Mouse (Mus musculus): ENCODE results near the gene Dapk2. TPM values are rescaled to one million over a fixed set of nuclear protein-coding genes. Genes with fewer than 3 reads are reported as not detected.
"Not testable (repeated sequence)": the region's sequence is repeated elsewhere in the genome, so short reads cannot be mapped to it uniquely, and the experiment has no call there.

Gene Dapk2
- total RNA-seq, 2 experiments from 2014 or later = 2.4 to 3.6 TPM

DNA sequence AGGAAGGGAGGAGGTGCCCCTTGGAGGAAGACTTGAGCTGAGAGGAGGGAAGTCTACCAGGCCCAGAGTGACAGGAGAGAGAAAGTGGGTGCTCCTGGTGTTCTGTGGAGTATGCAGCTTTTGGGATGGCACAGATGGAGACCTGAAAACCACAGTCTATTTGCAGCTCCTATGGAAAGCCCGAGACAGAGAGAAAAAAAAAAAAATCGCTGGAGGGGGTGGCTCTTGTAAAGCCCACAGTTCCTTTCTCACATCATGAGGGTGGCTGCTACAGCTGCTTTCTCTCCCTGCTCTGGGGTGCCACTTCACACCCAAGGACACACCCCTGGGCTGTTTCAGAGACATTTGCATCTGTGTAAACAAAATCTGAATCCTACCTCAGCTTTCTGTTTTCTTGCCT is 107.6 kb downstream of the Dapk2 start:
- intact Hi-C loops (cut with DNase I) = loop anchor here (1.0 kb wide), 1 partner anchor 40 kb away; no protein-coding TSS in a partner anchor
- peak; percentile 56 to 66 for DNase-seq (ENCODE audit: low spot score in 2 of 2)

DNA sequence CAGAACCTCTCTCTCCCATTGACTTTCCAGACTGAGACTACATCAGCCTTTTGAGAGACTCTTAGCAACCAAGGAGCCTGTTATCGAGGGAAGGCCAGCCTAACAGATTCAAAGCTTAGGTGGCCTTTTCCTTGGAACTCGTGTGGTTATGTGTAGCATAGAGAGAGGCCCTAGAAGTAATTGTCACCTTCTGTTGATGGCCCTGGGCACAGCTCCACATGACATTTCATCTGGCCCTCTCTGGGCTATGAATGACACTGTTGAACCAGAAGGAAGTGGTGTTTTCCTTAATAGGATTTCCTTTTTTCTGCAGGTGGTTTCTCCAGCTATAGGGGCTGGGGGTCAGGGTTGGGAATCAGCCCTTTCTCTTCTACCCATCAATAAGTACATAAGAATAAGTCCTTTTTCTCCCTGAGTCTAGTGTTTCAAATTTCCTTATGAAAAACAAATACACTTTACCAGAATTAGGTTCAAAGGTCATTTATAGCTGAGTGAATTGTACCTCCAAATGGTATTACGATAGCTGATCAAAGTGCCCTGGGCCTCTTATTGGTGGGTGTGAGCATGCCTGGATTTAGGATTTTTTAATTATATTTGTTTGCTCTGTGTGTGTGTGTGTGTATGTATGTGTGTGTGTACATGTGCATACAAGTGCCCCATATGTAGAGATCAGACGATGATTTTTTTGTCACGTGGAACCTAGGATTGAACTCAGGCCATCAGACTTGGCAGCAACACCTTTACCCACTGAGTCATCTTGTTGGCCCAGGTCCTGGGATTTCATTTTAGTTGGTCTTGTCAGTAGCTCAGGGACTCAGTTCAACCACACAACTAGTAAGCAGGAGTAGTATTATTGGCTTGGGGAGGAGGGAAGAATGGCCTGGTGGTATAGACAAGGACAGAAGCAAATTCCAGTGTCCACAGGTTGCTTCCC is 108.5 kb downstream of the Dapk2 start:
- intact Hi-C loops (cut with DNase I) = no loop called here
- DNase-seq (ENCODE audit: low spot score in 2 of 2) = no peak

DNA sequence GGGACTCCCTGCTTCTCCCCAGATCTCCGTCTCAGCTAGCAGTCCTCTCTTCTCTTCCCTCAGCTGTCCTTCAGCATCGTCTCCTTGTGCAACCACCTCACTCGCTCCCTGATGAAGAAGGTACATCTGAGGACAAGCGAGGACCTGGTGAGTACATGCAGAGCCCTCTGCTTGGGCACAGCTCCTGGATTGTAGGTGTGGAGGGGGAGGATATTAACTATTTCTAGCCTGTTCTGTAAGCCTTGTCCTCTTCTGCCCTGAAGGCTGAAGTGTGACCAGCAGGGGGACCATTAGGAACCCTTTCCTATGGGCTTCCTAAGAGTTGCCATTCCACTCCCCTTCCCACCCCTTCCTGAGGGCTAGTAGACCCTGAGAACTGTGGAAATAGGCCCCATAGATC is 110.8 kb downstream of the Dapk2 start:
- intact Hi-C loops (cut with DNase I) = no loop called here
- peak in 1 of 2 experiments; percentile 23 for DNase-seq (ENCODE audit: low spot score in 2 of 2)

DNA sequence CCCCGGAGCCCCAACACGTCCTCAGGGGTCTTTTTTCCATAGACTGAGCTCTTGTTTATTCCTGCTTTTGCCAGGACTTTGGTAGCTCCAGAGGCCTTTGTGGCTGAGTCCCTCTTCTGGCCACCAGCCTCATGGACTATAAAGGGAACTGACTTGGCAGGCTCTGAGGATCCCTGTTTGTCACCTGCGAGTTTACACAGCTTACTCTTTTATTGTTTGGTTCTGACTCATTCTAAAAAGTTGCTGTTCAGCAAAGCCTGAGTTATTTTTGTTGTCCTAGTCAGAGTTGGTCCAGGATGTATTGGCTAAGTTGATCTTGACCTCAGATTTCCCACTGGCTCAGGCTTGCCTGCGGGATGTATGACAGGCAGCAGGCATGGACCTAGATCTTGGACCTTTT is 112.0 kb downstream of the Dapk2 start:
- DNase-seq (ENCODE audit: low spot score in 2 of 2) = peak in 1 of 2 experiments; percentile 22
- intact Hi-C loops (cut with DNase I) = no loop called here

DNA sequence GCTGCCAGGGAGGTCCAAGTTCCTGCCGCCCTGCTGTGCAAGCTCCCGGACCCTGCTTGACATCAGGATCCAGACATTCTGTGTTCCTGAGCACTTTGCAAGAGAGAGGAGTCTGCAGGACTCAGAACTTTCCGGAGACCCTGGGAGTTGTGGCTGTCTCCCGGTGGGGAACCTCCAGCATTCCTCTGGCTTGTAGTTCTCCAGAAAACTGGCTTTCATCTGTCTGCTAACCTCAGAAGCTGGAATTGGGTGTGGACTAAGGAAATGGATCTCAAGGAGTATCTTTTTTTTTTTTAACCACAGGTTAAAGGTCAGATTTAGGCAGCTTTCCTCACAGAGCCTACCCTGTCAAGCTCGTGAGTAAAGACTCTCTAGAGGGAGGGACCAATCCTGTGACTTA is 113.7 kb downstream of the Dapk2 start:
- intact Hi-C loops (cut with DNase I) = no loop called here
- no peak for DNase-seq (ENCODE audit: low spot score in 2 of 2)

DNA sequence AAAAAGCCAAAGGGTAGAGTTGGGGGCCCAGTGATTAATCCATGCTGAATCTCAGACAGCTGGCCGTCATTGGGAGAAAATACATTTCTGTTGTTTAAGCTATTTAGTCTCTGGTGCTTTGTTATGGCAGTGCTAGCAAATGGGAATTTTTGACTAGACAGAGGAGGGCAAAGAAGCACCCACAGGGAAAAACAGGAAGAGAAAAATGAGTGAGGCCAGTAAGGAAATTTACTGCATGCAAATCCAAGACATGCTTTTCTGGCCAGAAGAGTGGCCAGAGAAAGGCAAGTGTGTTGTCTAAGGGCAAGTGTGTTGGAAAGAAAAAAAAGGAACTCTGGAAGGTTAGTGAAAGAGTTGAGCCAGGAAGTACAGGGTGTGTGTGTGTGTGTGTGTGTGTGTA is 115.6 kb downstream of the Dapk2 start:
- DNase-seq (ENCODE audit: low spot score in 2 of 2) = no peak

DNA sequence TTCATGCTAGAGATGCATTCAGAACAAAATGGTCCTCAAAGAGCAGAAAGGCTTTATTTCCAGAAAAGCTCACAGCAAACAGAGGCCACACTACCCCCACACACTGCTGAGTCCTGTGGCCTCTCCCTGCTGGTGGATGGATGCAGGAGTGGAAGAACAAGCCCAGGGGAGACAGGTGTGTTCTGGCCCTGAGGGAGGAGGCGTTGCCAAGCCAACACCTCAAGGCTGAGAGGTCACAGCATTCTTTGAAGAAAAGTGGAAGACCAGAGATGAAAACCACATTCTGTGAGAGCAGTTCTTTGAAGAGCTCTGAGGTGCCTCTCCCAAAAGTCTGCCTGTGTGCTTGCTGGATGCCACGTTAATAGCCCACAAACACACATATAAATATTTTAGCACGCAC is 116.6 kb downstream of the Dapk2 start:
- intact Hi-C loops (cut with DNase I) = no loop called here
- DNase-seq (ENCODE audit: low spot score in 2 of 2) = no peak

More for the DNA sequence above, 115.6 kb downstream of the Dapk2 start:
- intact Hi-C loops (cut with DNase I) = no loop called here

DNA sequence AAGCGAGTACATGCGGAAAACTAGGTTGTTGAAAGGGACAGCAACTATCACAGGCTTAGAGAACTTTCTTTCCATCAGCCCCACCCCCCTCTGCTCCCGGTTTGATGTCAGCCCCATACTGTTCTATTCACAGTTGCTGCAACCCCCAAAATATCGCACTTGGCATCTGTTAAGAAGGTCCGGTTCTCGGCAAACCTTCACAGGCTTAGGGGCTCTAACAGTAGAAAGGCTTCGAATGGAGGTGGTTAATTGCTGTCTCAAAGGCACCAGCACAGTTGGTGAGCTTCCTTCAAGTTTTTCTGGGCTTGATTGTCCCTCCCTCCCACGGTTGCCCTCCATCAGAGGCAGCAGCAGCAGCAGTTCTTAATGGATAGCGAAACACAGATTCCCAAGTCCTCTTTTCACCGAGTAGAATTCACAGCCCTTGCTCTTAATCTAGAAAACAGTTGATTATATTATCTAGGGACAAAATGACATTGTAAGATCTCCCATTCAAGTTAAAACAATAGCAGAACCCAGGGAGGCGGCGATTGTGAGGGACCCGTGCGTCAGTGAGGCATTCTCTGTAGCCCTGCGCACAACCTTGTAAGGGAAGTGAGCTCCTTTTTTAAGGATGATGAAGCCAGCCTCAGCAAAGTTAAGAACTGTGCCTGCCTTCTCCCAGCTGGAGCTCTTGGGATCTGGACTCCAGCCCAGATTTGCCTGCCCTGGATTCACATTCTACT is 117.4 kb downstream of the Dapk2 start:
- DNase-seq (ENCODE audit: low spot score in 2 of 2) = peak; percentile 72 to 74
- intact Hi-C loops (cut with DNase I) = no loop called here

DNA sequence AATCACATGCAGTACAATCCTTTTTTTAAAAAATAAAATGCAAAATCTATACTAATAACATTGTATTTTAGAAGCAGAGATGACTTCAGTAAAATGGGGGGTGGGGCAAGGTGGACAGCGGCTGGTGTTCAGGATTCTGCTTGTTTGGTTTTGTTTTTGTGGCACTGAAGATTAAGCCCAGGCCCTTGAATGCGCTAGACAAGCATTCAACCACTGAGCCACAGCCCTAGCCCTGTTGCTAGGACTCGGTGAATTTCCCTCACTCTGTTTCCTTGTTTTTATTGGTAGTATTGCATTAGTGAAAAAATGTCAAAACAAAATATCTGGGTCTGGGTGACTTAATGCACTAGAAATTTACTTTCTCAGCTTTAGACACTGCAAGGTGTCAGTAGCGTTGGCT is 118.0 kb downstream of the Dapk2 start:
- DNase-seq (ENCODE audit: low spot score in 2 of 2) = no peak
- intact Hi-C loops (cut with DNase I) = no loop called here

DNA sequence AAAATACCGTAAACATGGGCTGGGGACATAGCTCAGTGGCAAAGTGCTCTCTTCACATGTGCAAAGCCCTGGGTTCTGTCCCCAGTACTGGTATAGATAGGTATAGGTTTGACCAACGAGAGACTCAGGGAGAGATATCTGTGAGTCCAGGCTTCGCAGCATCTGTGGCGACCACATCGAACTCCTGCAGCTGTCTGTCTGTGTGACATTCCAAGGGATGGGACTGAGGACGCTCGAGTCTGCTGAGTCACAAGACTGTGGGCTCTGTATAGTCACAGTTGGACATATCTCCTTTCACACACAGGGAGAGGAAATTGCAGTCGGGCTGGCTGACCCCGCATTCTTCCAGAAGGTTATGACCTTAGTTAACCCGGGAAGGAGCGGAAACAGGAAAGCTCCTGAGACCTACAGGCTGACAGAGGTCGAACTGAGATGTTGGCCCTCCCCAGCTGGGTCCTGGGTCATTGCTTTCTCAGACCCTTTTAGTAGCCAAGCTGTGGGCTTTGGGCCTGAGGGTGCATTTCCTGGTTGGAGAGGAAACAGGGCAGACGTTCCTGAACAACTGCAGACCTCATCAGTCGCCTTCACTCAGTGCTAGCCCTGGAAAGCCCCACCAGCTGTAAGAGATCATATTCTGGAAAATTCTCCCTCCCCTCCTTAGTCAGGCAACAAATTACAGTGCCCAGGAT is 118.8 kb downstream of the Dapk2 start:
- DNase-seq (ENCODE audit: low spot score in 2 of 2) = peak in 1 of 2 experiments; percentile 19
- intact Hi-C loops (cut with DNase I) = no loop called here

DNA sequence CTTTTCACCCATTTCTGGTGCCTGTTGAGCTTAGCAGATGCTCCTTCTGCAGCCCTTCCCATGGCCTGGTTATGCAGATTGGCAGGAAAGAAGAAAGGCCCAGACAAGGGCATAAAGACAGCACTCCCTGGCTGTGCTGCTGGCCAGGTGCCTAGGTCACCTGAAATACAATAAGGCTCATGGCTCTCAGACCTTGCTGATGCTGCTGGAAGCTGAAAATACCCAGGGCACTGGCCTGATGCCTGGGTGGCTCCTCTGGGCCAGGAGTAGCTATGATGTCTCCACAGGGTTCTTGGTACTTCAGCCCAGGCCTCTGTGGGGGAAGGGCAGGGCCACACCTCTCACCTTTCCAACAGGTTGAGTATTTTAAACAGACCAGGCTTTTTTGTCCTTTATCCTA is 121.6 kb downstream of the Dapk2 start:
- intact Hi-C loops (cut with DNase I) = loop anchor here (5.0 kb wide), 2 partner anchors 73 to 93 kb away; partner anchors contain the start of gene Herc1
- no peak for DNase-seq (ENCODE audit: low spot score in 2 of 2)

DNA sequence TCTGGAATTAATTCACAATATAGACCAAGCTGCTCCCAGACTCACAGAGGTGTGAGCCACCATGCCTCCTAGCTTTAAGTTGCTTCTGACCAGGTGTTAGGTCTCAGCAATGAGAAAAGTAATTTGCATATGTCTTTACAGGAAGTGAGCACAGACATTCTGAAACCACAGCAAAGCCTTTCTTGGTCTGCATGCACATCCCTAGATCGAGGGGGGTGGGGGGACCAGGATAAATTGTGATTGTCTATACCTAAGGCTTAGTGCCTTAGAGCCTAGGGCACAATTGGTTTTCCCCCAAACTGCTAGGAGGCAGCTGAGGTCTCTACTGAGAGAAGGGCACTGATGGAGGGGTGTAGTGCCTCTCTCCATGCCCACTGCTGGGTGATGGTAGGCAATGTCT is 122.5 kb downstream of the Dapk2 start:
- DNase-seq (ENCODE audit: low spot score in 2 of 2) = no peak
- intact Hi-C loops (cut with DNase I) = loop anchor here (5.0 kb wide), 2 partner anchors 72 to 92 kb away; partner anchors contain the start of gene Herc1

DNA sequence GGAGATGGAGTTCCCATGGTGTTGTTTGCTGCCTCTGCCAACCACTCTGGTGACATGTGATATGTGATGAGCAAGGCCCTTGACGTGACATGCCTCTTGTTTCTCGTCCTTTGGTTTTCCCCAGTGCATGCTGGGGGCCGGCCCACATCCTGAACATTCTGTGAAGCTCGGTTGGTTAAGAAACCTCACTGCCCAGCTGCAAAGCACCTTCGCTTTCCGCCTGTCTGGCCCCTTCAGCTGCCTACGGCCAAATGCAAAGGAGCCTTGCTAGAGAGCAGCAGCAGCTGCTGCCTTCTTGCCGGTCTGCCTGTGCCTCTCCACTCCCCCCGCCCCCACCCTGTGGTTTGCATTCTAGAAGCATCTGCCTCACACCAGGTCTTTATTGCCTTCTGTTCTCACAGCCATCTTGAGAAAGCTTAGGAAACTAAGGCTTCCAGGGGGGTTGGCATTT is 123.5 kb downstream of the Dapk2 start:
- intact Hi-C loops (cut with DNase I) = loop anchor here (5.0 kb wide), 2 partner anchors 71 to 91 kb away; partner anchors contain the start of gene Herc1
- DNase-seq (ENCODE audit: low spot score in 2 of 2) = no peak

DNA sequence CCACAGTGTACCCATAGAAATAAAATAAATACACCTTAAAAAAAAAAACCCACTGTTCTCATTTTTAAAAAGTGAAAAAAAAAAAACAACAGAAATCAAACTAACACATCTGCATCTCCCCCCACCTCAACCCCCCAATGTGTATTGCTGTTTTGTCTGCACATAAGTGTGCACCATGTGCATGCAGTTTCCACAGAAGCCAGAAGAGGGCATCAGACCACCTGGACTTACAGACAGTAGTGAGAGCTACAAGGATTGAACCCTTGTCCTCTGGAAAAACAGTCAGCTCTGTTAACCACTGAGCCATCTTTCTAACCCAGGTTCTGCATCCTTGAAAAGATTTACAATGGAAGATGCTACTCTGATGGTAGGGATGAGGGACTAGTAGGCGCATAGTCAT is 124.6 kb downstream of the Dapk2 start:
- intact Hi-C loops (cut with DNase I) = loop anchor here (5.0 kb wide), 2 partner anchors 70 to 90 kb away; partner anchors contain the start of gene Herc1
- no peak for DNase-seq (ENCODE audit: low spot score in 2 of 2)

DNA sequence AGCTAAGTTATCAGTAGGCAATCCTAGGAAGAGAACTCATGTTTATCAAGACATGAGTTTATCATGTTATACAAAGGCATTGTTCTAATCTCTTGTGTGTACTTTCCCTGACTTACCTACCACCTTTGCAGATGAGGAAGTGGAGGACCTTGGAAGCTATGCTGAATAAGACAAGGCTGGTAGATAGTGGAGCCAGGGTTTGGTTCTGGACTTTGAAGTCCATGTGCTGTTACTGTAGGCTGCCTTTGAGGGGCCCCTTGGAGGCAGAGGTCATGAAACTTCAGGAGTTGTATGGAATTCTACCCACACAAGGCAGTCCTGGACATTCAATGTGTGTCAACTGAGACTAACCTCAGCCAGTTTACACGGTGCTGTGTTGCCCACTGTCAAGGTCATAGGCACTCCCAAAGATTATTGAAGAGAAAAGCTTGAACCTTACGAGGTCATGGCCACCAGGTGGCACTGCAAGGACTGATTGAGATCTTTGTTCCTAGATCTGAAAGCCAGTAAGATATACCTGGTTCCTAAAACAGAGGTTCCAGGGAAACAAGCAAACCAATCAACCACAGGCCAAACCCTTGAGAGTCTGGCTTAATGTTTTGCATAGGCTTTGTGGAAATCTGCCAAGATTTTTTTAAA is 125.7 kb downstream of the Dapk2 start:
- intact Hi-C loops (cut with DNase I) = loop anchor here (5.0 kb wide), 2 partner anchors 69 to 89 kb away; partner anchors contain the start of gene Herc1
- peak; percentile 44 to 47 for DNase-seq (ENCODE audit: low spot score in 2 of 2)

DNA sequence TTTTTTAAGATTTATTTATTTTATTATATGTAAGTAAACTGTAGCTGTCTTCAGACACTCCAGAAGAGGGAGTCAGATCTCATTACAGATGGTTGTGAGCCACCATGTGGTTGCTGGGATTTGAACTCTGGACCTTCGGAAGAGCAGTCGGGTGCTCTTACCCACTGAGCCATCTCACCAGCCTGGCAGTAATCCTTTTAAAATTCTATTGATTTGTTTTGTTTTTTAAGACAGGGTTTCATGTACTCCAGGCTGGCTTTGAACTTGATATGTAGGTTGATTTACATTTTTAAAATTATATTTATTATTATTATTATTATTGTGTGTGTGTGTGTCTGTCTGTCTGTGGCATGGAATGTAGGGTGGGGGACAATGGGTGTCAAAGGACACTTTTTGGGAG is 127.2 kb downstream of the Dapk2 start:
- intact Hi-C loops (cut with DNase I); DNase-seq (ENCODE audit: low spot score in 2 of 2): not testable (repeated sequence)

DNA sequence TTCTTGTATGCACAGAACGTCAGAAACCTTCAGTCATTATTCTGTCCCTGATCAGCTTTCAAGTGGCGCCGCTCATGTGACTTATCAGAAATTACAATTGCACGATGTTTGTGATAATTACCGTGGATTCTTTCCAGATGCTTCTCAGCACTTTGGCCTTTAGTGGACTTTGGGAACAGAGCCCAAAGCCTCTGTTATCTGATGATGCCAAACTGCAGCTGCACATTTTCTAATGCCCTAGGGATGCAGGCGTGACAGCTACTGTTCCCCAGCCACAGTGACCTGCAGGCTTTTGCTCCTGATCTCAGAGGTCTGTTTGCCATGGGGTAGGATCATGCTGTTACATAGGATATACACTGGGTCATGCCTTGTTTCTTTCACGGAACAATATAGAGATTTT is 127.9 kb downstream of the Dapk2 start:
- DNase-seq (ENCODE audit: low spot score in 2 of 2) = no peak
- intact Hi-C loops (cut with DNase I) = no loop called here

DNA sequence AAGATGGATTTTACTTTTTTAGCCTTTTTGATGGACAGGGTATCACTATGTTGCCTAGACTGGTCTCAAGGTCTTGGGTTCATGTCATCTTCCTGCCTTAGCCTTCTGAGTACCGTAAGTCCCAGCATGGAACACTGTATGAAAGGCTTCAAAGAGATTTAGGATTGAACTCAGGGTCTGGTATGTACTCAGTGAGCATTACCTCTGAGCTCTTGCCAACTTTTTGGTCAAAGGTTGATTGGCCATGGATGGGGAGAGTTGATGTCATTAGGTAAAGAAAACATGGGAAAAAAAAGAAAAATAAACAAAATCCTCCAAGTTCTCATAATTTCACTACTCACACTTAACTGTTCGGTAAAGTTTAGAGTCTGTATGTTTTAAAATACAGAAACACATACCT is 132.7 kb downstream of the Dapk2 start:
- intact Hi-C loops (cut with DNase I) = no loop called here

DNA sequence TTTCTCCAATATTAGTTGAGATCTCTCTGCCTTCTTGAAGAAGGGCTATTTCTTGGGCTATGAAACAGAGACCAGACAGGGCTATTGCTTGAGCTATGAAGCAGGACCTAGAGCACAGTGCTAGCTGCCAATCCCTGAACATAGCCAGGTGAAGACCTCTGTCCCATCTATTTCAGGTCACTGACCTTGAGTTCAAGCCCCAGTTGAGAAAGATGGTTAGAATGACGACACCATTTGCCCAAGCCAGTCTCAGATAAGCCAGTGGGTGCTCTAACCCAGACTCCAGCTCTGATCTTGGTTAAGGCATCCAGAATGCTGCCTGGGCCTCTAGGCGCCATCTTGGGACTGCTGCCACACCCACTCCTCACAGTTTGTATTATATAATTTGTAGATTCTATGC is 135.3 kb downstream of the Dapk2 start:
- DNase-seq (ENCODE audit: low spot score in 2 of 2) = no peak
- intact Hi-C loops (cut with DNase I) = no loop called here

More for the DNA sequence above, 132.7 kb downstream of the Dapk2 start:
- DNase-seq (ENCODE audit: low spot score in 2 of 2) = no peak

All from left cerebral cortex, postnatal 36 days (tissue).